Mouse (Mus musculus): ENCODE measurements around the gene Osbpl2. TPM values are rescaled to one million over a fixed set of nuclear protein-coding genes. Genes with fewer than 3 reads are reported as not detected.

Osbpl2 gene
- polyA plus RNA-seq, 1 experiment, result 0.76 TPM

DNA sequence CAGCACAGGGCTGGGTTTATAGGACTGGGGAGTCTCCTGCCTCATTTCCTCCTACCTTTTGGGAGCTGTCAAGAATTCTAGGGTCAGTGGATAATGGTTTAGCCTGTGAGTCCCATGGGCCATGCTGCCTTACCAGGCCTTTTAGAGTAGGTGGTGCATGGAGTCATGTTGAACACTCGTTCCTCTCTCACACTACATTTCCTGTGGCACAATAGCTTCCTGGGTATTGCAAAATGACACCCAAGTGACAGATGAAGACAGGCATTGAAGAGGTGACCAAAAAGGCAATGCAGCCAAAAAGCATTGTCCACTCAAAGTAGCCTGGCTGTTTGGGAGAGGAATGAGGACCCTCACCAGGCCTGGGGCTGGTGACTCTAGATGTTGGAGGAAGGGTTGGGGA is 8.6 kb downstream of the Osbpl2 start:
- no peak overlapping the region for H3K4me3 ChIP-seq (replicated peaks)

DNA sequence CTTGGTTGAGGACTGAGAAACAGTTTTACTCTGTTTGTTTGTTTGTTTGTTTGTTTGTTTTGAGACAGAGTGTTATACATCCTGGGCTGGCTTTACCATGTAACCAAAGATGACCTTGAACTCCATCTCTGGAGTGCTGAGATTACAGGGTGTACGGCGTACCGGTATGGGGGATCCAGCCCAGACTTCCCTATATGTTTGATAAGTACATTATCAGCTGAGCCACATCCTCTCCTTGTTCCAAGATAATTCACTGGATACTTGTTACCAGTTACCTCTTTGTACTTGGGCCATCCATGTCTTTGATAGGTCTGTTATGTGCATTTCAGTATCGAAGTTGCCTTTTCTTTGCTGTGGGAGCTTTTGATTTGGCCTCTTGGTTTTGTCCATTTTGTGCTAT is 14.1 kb downstream of the Osbpl2 start:
- TF ChIP-seq TAL1 (IDR thresholded peaks at IDR 0.05; ENCODE audit: low read length), result no peak
- no peak for TF ChIP-seq GATA1 (IDR thresholded peaks at IDR 0.05; ENCODE audit: low read length)
- no peaks in the 10 kb centered on the region for H3K9me3 ChIP-seq (ENCODE audit: control insufficient read depth, low read length)
- peaks cover 21% of the 10 kb centered on the region for H3K4me1 ChIP-seq (ENCODE audit: control insufficient read depth)
- H3K27me3 ChIP-seq (ENCODE audit: control insufficient read depth), result no peaks in the 10 kb centered on the region
- no peak overlapping the region for H3K4me3 ChIP-seq (replicated peaks)
- H3K36me3 ChIP-seq (ENCODE audit: control insufficient read depth), result peaks cover 7% of the 10 kb centered on the region

More for the DNA sequence above, 8.6 kb downstream of the Osbpl2 start:
- Histone ChIP-seq H3K4me1 (ENCODE audit: control insufficient read depth) (peaks cover under 1% of the 10 kb centered on the region), H3K36me3 (ENCODE audit: control insufficient read depth) (peaks cover 9% of the 10 kb centered on the region), H3K27me3 (ENCODE audit: control insufficient read depth) (no peaks in the 10 kb centered on the region), H3K9me3 (ENCODE audit: control insufficient read depth, low read length) (no peaks in the 10 kb centered on the region)
- TF ChIP-seq GATA1 (IDR thresholded peaks at IDR 0.05; ENCODE audit: low read length), result no peak
- no peak for TF ChIP-seq TAL1 (IDR thresholded peaks at IDR 0.05; ENCODE audit: low read length)

DNA sequence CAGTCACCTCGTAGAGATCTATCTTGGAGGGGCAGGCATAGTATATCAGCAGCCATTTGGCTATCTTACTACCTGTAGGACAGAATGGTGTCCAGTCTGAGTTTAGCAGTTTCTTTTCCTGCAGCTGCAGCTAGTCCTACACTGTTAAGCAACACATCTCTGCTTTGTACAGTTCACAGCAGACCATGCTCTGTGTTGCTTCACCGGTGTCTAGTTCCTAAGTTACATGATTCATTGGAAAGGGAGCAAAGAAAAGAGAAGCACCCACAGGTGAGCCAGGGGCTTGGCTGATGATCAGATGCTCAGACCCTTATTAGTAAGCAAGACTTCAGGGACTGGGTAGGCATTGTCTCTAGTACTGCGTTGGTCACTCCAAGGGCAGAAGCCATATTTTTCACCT is 14.8 kb downstream of the Osbpl2 start:
- H3K36me3 ChIP-seq (ENCODE audit: control insufficient read depth), result peaks cover 14% of the 10 kb centered on the region
- no peak overlapping the region for H3K4me3 ChIP-seq (replicated peaks)
- H3K9me3 ChIP-seq (ENCODE audit: control insufficient read depth, low read length), result no peaks in the 10 kb centered on the region
- H3K27me3 ChIP-seq (ENCODE audit: control insufficient read depth), result no peaks in the 10 kb centered on the region
- no peak for TF ChIP-seq GATA1 (IDR thresholded peaks at IDR 0.05; ENCODE audit: low read length)
- no peak for TF ChIP-seq TAL1 (IDR thresholded peaks at IDR 0.05; ENCODE audit: low read length)
- H3K4me1 ChIP-seq (ENCODE audit: control insufficient read depth), result peaks cover 21% of the 10 kb centered on the region

DNA sequence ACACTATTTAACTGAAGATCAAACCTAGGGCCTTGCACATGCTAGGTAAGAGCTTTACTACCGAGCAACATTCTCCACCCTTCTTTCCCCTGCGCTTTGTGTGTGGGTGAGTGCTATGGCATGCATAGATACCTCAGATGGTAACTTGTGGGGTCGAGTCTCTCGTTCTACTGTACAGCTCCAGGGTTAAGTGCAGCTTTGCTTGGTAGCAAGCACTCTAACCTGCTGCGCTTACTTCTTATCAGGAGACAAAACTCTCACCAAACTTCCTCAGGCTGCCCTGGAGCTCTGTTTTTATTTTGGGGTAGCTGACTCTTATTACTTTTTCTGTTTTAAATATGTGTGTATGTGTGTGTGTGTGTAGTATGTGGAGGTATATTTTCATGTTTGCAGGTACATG is 16.3 kb downstream of the Osbpl2 start:
- TF ChIP-seq TAL1 (IDR thresholded peaks at IDR 0.05; ENCODE audit: low read length) (no peak), GATA1 (IDR thresholded peaks at IDR 0.05; ENCODE audit: low read length) (no peak)
- no peaks in the 10 kb centered on the region for H3K9me3 ChIP-seq (ENCODE audit: control insufficient read depth, low read length)
- no peaks in the 10 kb centered on the region for H3K27me3 ChIP-seq (ENCODE audit: control insufficient read depth)
- H3K36me3 ChIP-seq (ENCODE audit: control insufficient read depth), result peaks cover 24% of the 10 kb centered on the region
- peaks cover 21% of the 10 kb centered on the region for H3K4me1 ChIP-seq (ENCODE audit: control insufficient read depth)
- H3K4me3 ChIP-seq (replicated peaks), result no peak overlapping the region

DNA sequence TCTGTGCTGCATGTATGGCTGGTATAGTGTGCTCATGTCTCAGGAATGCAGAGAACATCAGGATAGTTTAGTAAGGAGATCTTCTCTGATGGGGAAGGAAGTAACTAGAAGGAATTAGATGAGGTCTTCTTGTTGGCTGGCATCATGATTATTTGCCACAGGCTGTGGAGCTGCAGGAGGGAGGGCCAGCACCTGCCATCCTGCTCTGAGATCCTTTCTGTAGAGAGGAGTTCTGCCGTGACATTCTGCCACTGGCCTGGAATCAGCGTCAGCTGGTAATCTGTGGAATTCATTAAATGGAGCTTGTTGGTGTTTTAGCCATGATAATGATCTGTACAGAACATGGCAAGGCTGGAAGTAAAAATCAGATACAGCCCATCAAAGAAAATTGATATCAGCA is 27.0 kb downstream of the Osbpl2 start:
- peaks cover 61% of the 10 kb centered on the region for H3K36me3 ChIP-seq (ENCODE audit: control insufficient read depth)
- H3K9me3 ChIP-seq (ENCODE audit: control insufficient read depth, low read length), result no peaks in the 10 kb centered on the region
- no peak overlapping the region for H3K4me3 ChIP-seq (replicated peaks)
- TF ChIP-seq TAL1 (IDR thresholded peaks at IDR 0.05; ENCODE audit: low read length), result no peak
- no peak for TF ChIP-seq GATA1 (IDR thresholded peaks at IDR 0.05; ENCODE audit: low read length)
- no peaks in the 10 kb centered on the region for H3K4me1 ChIP-seq (ENCODE audit: control insufficient read depth)
- H3K27me3 ChIP-seq (ENCODE audit: control insufficient read depth), result no peaks in the 10 kb centered on the region

DNA sequence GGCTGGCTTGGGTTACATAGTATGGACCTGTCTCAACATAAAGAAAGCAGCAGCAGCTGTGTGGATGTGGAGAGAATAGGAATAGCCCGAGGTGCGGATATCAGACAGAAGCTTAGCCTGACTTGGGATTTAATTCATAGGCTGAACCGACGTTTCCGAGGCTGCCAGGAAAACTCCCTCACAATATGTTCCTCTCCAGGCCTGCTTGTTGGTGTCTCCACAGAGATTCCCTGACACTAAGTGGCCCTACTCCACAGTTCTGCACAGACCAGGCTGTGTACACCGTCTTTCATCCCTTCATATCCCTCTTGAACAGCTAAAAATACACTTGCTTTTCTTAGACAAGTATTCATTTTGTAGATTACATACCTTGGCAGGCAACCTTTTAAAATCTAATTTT is 28.3 kb downstream of the Osbpl2 start:
- Histone ChIP-seq H3K27me3 (ENCODE audit: control insufficient read depth) (no peaks in the 10 kb centered on the region), H3K4me3 (replicated peaks) (no peak overlapping the region), H3K9me3 (ENCODE audit: control insufficient read depth, low read length) (no peaks in the 10 kb centered on the region), H3K36me3 (ENCODE audit: control insufficient read depth) (peaks cover 63% of the 10 kb centered on the region), H3K4me1 (ENCODE audit: control insufficient read depth) (no peaks in the 10 kb centered on the region)
- TF ChIP-seq GATA1 (IDR thresholded peaks at IDR 0.05; ENCODE audit: low read length) (no peak), TAL1 (IDR thresholded peaks at IDR 0.05; ENCODE audit: low read length) (no peak)

DNA sequence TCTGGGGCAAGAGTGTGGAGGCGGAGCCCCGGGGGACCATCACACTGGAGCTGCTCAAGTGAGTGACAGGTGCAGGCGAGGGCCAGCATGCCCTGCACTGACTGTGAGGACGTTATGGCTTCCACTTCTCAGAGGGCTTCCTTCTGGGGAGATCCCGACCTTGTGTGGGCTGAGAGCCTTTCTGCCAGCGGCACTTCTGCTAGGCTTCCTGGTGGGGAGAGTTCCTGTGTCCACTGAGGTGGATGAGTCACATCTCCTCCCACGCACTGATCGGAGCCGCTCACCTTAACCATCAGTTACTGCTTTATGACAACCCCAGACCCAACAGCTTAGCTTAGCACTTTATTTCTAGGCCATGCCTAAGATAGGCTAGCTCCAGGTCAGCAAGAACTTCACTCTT is 29.4 kb downstream of the Osbpl2 start:
- H3K27me3 ChIP-seq (ENCODE audit: control insufficient read depth), result no peaks in the 10 kb centered on the region
- TF ChIP-seq GATA1 (IDR thresholded peaks at IDR 0.05; ENCODE audit: low read length) (no peak), TAL1 (IDR thresholded peaks at IDR 0.05; ENCODE audit: low read length) (no peak)
- H3K36me3 ChIP-seq (ENCODE audit: control insufficient read depth), result peaks cover 69% of the 10 kb centered on the region
- H3K4me1 ChIP-seq (ENCODE audit: control insufficient read depth), result no peaks in the 10 kb centered on the region
- no peak overlapping the region for H3K4me3 ChIP-seq (replicated peaks)
- no peaks in the 10 kb centered on the region for H3K9me3 ChIP-seq (ENCODE audit: control insufficient read depth, low read length)

DNA sequence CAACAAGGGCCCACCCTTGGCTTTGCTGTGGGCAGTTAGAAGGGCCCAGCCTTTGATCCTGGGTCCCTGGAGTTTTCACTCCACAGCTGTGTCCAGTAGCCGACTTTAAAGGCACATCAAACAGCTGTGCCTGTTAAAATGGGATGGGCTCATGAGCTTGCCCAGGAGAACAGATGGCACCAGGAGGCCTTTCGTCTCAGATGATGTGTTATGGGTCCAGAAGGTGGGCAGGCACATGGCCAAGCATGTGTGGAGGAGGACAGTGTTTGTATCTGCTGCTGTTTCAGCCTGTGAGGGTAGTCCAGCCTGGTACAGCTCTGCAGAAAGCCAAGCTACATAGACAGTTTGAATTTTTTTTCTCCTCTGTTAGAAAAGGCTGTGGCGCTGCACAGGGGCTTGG is 35.7 kb downstream of the Osbpl2 start:
- Histone ChIP-seq H3K4me1 (ENCODE audit: control insufficient read depth) (no peaks in the 10 kb centered on the region), H3K27me3 (ENCODE audit: control insufficient read depth) (no peaks in the 10 kb centered on the region), H3K9me3 (ENCODE audit: control insufficient read depth, low read length) (no peaks in the 10 kb centered on the region), H3K4me3 (replicated peaks) (no peak overlapping the region), H3K36me3 (ENCODE audit: control insufficient read depth) (peaks cover 73% of the 10 kb centered on the region)
- no peak for TF ChIP-seq TAL1 (IDR thresholded peaks at IDR 0.05; ENCODE audit: low read length)
- TF ChIP-seq GATA1 (IDR thresholded peaks at IDR 0.05; ENCODE audit: low read length), result no peak

DNA sequence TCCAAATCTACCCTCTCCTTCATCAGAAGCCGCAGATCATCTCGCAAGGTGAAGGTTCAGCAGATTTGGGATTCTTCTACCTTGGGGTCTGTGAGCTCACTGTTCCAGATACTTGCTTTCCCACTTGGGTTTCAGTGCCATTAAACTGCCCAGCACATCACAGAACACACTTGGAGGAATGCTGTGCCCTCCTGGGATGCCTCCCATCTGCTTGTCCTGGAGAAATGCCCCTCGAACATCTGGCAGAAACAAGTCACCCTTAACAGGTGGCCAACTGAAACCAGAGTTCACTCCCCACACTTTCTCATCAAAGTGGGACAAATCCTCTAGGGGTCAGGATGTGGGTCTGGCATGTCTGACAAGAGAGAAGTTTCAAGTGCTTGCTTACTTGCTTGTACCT is 39.5 kb downstream of the Osbpl2 start:
- Histone ChIP-seq H3K36me3 (ENCODE audit: control insufficient read depth) (peaks cover 69% of the 10 kb centered on the region), H3K4me3 (replicated peaks) (no peak overlapping the region), H3K4me1 (ENCODE audit: control insufficient read depth) (no peaks in the 10 kb centered on the region), H3K27me3 (ENCODE audit: control insufficient read depth) (no peaks in the 10 kb centered on the region), H3K9me3 (ENCODE audit: control insufficient read depth, low read length) (no peaks in the 10 kb centered on the region)
- no peak for TF ChIP-seq GATA1 (IDR thresholded peaks at IDR 0.05; ENCODE audit: low read length)
- TF ChIP-seq TAL1 (IDR thresholded peaks at IDR 0.05; ENCODE audit: low read length), result no peak

DNA sequence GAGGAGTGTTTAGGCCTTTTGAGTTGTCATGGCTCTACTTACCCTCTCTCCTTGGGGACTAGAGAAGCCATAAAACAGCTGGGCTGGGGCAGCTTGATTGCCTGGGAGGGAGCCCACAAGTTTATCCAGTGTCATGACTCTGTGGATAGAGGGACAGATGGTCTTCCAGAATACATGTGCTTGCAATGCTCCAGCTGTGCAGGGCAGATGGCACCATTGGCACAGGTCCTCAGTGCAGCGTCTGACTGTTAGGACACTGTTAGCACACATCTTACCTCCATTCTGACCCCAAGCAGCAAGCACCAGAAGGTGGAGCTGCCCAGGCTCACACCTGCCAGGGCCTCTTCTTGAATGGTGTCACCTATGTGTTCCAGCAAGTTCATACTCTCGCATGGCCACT is 46.7 kb downstream of the Osbpl2 start:
- no peak overlapping the region for H3K4me3 ChIP-seq (replicated peaks)
- peaks cover 8% of the 10 kb centered on the region for H3K4me1 ChIP-seq (ENCODE audit: control insufficient read depth)
- TF ChIP-seq GATA1 (IDR thresholded peaks at IDR 0.05; ENCODE audit: low read length) (no peak), TAL1 (IDR thresholded peaks at IDR 0.05; ENCODE audit: low read length) (no peak)
- H3K9me3 ChIP-seq (ENCODE audit: control insufficient read depth, low read length), result no peaks in the 10 kb centered on the region
- H3K27me3 ChIP-seq (ENCODE audit: control insufficient read depth), result no peaks in the 10 kb centered on the region
- H3K36me3 ChIP-seq (ENCODE audit: control insufficient read depth), result peaks cover 24% of the 10 kb centered on the region
